Comparison of ENCODE assay signal across 7 mouse cellular contexts in the genomic region with DNA sequence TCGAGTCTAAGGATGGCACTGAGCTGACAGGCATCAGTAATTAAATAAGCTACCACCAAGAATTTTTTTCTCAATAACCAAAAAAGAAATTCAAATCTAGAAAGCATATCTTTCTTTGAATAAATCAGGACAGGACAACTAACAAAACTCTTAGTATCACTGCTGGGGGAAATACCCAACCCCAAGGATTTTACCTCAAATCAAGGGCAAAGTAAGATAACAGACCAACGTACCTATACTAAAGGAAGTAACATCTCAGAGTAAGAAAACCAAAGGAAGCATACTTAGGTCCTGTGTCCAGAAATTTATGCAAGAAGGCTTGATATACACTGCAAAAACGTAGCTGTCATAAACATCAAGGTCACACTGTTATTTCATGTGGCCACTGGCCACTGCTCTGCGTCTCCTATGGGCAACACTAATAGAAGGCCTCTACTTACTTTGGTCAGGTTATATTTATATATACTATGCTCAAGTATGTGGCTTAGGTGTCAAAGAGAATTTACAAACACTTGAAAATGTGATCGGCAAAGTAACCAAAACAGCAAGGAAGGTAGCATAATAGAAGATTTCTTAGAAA. TPM values are rescaled to one million over a fixed set of nuclear protein-coding genes. Genes with fewer than 3 reads are reported as not detected.
DNase-seq lines count a peak whose midpoint lies in the region; ATAC-seq and TF ChIP-seq lines count a peak whose summit lies in the region.

No protein-coding gene starts in this region.

- no peaks in the 10 kb centered on the region for H3K27me3 ChIP-seq in lung, postnatal 0 days (replicated peaks; ENCODE audit: insufficient read depth, low read length)
- no peaks in the 10 kb centered on the region for H3K27me3 ChIP-seq in forebrain, embryonic 11.5 days (ENCODE audit: control insufficient read depth, insufficient read depth, low read length)
- no peaks in the 10 kb centered on the region for H3K27me3 ChIP-seq in limb, embryonic 12.5 days
- no peaks in the 10 kb centered on the region for H3K27me3 ChIP-seq in stomach, embryonic 15.5 days (replicated peaks)
- H3K27me3 ChIP-seq in thymus, adult 2 months (ENCODE audit: control insufficient read depth, insufficient read depth, low read length) = no peaks in the 10 kb centered on the region

- no peak for TF ChIP-seq CTCF in lung, postnatal 0 days (IDR thresholded peaks at IDR 0.05)
- TF ChIP-seq CTCF in thymus, adult 2 months (IDR thresholded peaks at IDR 0.05; ENCODE audit: borderline replicate concordance, control insufficient read depth, extremely low read depth, insufficient read depth, low read length, poor library complexity) = no peak

- TF ChIP-seq EP300 in lung, postnatal 0 days (IDR thresholded peaks at IDR 0.05) = no peak

- peaks cover 3% of the 10 kb centered on the region; the same call in 1 of the 2 replicates for H3K4me1 ChIP-seq in lung, postnatal 0 days (ENCODE audit: insufficient read depth, low read depth, low read length)
- no peaks in the 10 kb centered on the region for H3K4me1 ChIP-seq in forebrain, embryonic 11.5 days (replicated peaks; ENCODE audit: control insufficient read depth, insufficient read depth, low read length)
- H3K4me1 ChIP-seq in limb, embryonic 12.5 days (replicated peaks) = peaks cover 8% of the 10 kb centered on the region
- peaks cover 4% of the 10 kb centered on the region; the same call in 1 of the 2 replicates for H3K4me1 ChIP-seq in stomach, embryonic 15.5 days
- 0 out of 2 replicates have a peak, but pooled peaks cover 2% of the 10 kb centered on the region for H3K4me1 ChIP-seq in thymus, adult 2 months (replicated peaks; ENCODE audit: control insufficient read depth, insufficient read depth, low read length)

- H3K9me3 ChIP-seq in lung, postnatal 0 days (ENCODE audit: low read length) = no peaks in the 10 kb centered on the region
- no peaks in the 10 kb centered on the region for H3K9me3 ChIP-seq in forebrain, embryonic 11.5 days (ENCODE audit: control insufficient read depth, low read length)
- H3K9me3 ChIP-seq in limb, embryonic 12.5 days = no peaks in the 10 kb centered on the region
- no peaks in the 10 kb centered on the region for H3K9me3 ChIP-seq in stomach, embryonic 15.5 days

- H3K9ac ChIP-seq in lung, postnatal 0 days (replicated peaks; ENCODE audit: low read depth) = peak overlapping the region; percentile 84
- peak overlapping the region; percentile 88 for H3K9ac ChIP-seq in forebrain, embryonic 11.5 days (ENCODE audit: low read length)
- peak overlapping the region; percentile 77 for H3K9ac ChIP-seq in limb, embryonic 12.5 days (replicated peaks)
- peak overlapping the region; percentile 68; the same call in 1 of the 2 replicates for H3K9ac ChIP-seq in stomach, embryonic 15.5 days

- H3K4me3 ChIP-seq in lung, postnatal 0 days (ENCODE audit: low read depth, low read length) = peak overlapping the region; percentile 89
- peak overlapping the region; percentile 58 for H3K4me3 ChIP-seq in forebrain, embryonic 11.5 days (ENCODE audit: low read depth, low read length)
- H3K4me3 ChIP-seq in limb, embryonic 12.5 days (replicated peaks) = peak overlapping the region; percentile 83
- peak overlapping the region; percentile 91 for H3K4me3 ChIP-seq in stomach, embryonic 15.5 days (replicated peaks)
- no peak overlapping the region for H3K4me3 ChIP-seq in thymus, adult 2 months (ENCODE audit: control insufficient read depth, insufficient read depth, low read length)

- H3K27ac ChIP-seq in lung, postnatal 0 days (ENCODE audit: low read length) = peak overlapping the region; percentile 96; the same call in 1 of the 2 replicates
- no peak overlapping the region; the same call in 1 of the 2 replicates for H3K27ac ChIP-seq in forebrain, embryonic 11.5 days (ENCODE audit: low read depth, low read length)
- no peak overlapping the region for H3K27ac ChIP-seq in limb, embryonic 12.5 days
- H3K27ac ChIP-seq in stomach, embryonic 15.5 days = 0 out of 2 replicates have a peak overlapping the region, but pooled peaks have one; percentile 99
- H3K27ac ChIP-seq in thymus, adult 2 months (ENCODE audit: control insufficient read depth, insufficient read depth, low read length) = no peak overlapping the region

- no peak for TF ChIP-seq POLR2A in thymus, adult 2 months (IDR thresholded peaks at IDR 0.05; ENCODE audit: control insufficient read depth, extremely low read depth, insufficient read depth, low read length, poor library complexity)

- peak overlapping the region; percentile 84 for H3K4me2 ChIP-seq in lung, postnatal 0 days (replicated peaks; ENCODE audit: low read depth, low read length)
- H3K4me2 ChIP-seq in forebrain, embryonic 11.5 days (ENCODE audit: low read depth, low read length, severe bottlenecking) = peak overlapping the region; percentile 78
- H3K4me2 ChIP-seq in limb, embryonic 12.5 days = peak overlapping the region; percentile 73
- peak overlapping the region; percentile 74 for H3K4me2 ChIP-seq in stomach, embryonic 15.5 days

- H3K36me3 ChIP-seq in lung, postnatal 0 days (ENCODE audit: insufficient read depth, low read length) = no peaks in the 10 kb centered on the region
- H3K36me3 ChIP-seq in forebrain, embryonic 11.5 days (ENCODE audit: control insufficient read depth, insufficient read depth, low read length) = no peaks in the 10 kb centered on the region
- peaks cover 7% of the 10 kb centered on the region; the same call in 1 of the 2 replicates for H3K36me3 ChIP-seq in limb, embryonic 12.5 days
- no peaks in the 10 kb centered on the region for H3K36me3 ChIP-seq in stomach, embryonic 15.5 days
- peaks cover 7% of the 10 kb centered on the region; the same call in 1 of the 2 replicates for H3K36me3 ChIP-seq in thymus, adult 2 months (ENCODE audit: control insufficient read depth, insufficient read depth, low read length)

- 43% methylated on average over 5 of the region's 5 CpGs for WGBS in lung, postnatal 0 days
- 82% methylated on average over 5 of the region's 5 CpGs for WGBS in forebrain, embryonic 11.5 days
- 80% methylated on average over 5 of the region's 5 CpGs for WGBS in limb, embryonic 12.5 days
- WGBS in stomach, embryonic 15.5 days = 60% methylated on average over 5 of the region's 5 CpGs
- 20% methylated on average over 5 of the region's 5 CpGs for WGBS in thymus, adult 2 months

- DNase-seq in lung, postnatal 0 days (ENCODE audit: low spot score) = no peak
- no peak for DNase-seq in lung, adult 18-20 months
- no peak for DNase-seq in forebrain, embryonic 11.5 days (ENCODE audit: low spot score)
- DNase-seq in cerebellum, adult 18-20 months = no peak
- DNase-seq in thymus, adult 2 months = no peak

- ATAC-seq in lung, postnatal 0 days = no peak
- ATAC-seq in forebrain, embryonic 11.5 days (replicated peaks; ENCODE audit: low FRiP score) = no peak
- no peak for ATAC-seq in limb, embryonic 12.5 days (ENCODE audit: insufficient number of reproducible peaks, insufficient read depth, low FRiP score, low TSS enrichment, low read depth)
- no peak for ATAC-seq in stomach, embryonic 15.5 days (ENCODE audit: insufficient read depth, low FRiP score, low read depth)

RNA-seq across cellular contexts. Expression of gene Wdr37, which starts 2.0 kb away (rescaled TPM):
- polyA plus RNA-seq in lung, postnatal 0 days (2015; fragmentation: Nextera tagmentation; extraction: Ambion mirVana) = 14.4 and 15.0 TPM in 2 replicates
- 43.0 and 43.5 TPM in 2 replicates for polyA plus RNA-seq in forebrain, embryonic 11.5 days (2014; fragmentation: Nextera tagmentation; extraction: Ambion mirVana)
- polyA plus RNA-seq in limb, embryonic 12.5 days (2016; fragmentation: Nextera tagmentation; extraction: Ambion mirVana) = 31.0 and 31.2 TPM in 2 replicates
- polyA plus RNA-seq in stomach, embryonic 15.5 days (2015; fragmentation: Nextera tagmentation; extraction: Ambion mirVana) = 16.6 and 18.2 TPM in 2 replicates
- 35.3 and 46.5 TPM in 2 replicates for polyA plus RNA-seq in thymus, adult 2 months (2012; rRNA removed)

RNA-seq across cellular contexts. Expression of gene Idi1, which starts 15.6 kb away (rescaled TPM):
- 63.6 and 73.2 TPM in 2 replicates for polyA plus RNA-seq in lung, postnatal 0 days (2015; fragmentation: Nextera tagmentation; extraction: Ambion mirVana)
- 162 and 168 TPM in 2 replicates for polyA plus RNA-seq in forebrain, embryonic 11.5 days (2014; fragmentation: Nextera tagmentation; extraction: Ambion mirVana)
- polyA plus RNA-seq in limb, embryonic 12.5 days (2016; fragmentation: Nextera tagmentation; extraction: Ambion mirVana) = 75.6 and 81.8 TPM in 2 replicates
- 105 and 106 TPM in 2 replicates for polyA plus RNA-seq in stomach, embryonic 15.5 days (2015; fragmentation: Nextera tagmentation; extraction: Ambion mirVana)
- polyA plus RNA-seq in thymus, adult 2 months (2012; rRNA removed) = 11.3 and 12.7 TPM in 2 replicates

Comparison
In these comparisons a context has a peak if more than half of its experiments do, and no peak if none do; other contexts are left out.
1. H3K27ac ChIP-seq: peak in lung, postnatal 0 days (single experiment) and stomach, embryonic 15.5 days (single experiment); none in forebrain, embryonic 11.5 days (single experiment), limb, embryonic 12.5 days (single experiment) and thymus, adult 2 months (single experiment).
2. Peak in every context shown above with its lines, with median percentiles within 50 percentile points of each other: H3K4me2 ChIP-seq and H3K9ac ChIP-seq.